Mouse (Mus musculus) gastrocnemius, postnatal 4 days (tissue): Measurements from ENCODE around the gene Ppib. TPM values are rescaled to one million over a fixed set of nuclear protein-coding genes. Genes with fewer than 3 reads are reported as not detected.

Experiments used
- DNase-seq, 2 experiments: peaks; one replicate each; pipeline ENCODE4 v3.0.0; 2021 to 2022; ENCODE audit warnings: low spot score in 2 of 2, mixed read lengths in 2 of 2
- total RNA-seq, 2 experiments: library from RNA; stranded (reverse); gene quantifications; 2 replicates each; pipeline ENCODE4 v1.2.3; 2021

Ppib gene
- total RNA-seq, 2 experiments from 2014 or later: 355 to 362 TPM

DNA sequence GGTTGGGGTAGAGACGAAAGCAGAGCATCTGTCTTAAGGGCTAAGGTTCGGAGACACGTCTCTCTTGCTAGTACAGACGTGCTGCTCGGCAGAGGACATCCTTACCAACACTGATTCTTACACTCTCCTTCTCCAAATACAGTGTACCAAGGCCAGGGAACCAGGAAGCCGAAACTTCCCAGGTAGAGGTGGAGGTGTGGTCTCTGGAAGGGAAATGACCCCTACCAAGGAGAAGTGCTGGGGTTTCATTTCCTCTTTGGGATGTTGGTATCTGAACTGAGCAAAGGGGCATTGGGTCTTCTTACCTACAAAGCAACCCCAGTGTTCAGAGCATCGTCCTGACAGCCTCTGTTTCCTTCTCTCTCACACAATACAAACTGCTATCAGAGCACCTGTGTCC lies 12.7 kb downstream of the Ppib start:
- DNase-seq: no peak

DNA sequence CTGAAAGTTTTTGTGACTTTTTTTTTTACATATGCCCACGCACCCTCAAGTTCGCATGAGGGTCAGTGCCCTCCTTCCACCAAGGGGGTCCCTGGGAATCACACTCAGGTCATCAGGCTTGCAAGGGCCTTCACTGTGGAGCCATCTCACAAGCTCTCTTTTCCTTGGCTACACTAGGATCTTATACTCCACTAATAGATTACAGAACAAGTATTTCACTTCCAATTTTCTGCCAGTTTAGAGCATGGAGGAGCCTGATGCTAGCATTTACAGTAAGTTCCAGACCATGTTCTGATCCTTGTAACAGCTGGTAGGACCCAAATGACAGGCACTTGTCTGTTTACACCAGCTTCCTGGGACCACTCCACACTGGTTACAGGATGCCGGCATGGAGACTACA lies 18.1 kb downstream of the Ppib start:
- DNase-seq: no peak

DNA sequence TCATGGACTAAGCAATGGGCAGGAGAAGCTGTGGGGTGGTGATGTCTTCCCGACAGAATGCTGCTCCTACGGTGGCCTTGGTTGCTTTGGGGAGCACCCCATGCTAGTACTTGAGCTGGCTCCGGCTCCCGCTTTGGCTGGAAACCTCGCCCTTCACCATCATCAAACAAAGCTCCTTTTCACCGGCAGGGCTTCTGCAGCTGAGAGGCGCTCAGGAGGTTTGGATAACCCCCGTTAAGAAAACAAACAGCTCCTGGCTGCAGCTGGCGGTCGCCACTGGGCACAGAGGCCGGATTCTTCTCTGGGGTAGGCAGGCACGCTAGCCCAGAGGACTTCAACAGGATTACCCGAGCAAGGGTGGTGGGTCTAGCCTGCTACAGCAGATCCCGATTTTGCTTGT lies 18.5 kb downstream of the Ppib start:
- DNase-seq: no peak

DNA sequence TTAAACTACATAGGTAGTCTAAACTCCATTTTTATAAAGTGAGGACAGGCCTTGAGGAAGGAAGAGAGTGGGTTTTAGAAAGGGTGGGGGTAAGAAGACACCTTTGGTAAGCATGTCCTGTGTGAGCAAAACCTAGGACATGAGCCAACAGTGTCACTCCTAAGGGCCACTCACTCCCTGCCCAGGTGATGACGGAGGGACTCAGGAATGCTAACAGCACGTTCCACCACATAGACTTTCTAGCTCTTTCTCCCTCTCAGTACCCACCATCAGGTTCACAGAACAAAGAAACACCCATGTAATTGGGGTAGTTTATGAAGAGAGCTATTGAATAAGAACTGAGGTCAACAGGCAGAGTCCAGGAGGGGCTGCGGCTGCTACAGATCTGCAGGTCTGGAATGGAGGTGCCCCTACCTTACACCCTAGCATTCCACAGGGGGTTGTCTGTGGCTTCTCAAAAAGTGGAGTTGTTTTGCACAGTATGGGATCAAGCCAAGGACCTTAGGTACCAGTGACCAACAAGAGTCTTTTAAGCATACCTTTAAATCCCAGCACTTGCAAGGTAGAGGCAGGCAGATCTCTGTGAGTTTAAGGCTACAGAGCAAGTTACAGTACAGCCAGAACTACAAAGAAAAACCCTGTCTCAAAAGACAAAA lies 20.9 kb downstream of the Ppib start:
- no peak for DNase-seq

DNA sequence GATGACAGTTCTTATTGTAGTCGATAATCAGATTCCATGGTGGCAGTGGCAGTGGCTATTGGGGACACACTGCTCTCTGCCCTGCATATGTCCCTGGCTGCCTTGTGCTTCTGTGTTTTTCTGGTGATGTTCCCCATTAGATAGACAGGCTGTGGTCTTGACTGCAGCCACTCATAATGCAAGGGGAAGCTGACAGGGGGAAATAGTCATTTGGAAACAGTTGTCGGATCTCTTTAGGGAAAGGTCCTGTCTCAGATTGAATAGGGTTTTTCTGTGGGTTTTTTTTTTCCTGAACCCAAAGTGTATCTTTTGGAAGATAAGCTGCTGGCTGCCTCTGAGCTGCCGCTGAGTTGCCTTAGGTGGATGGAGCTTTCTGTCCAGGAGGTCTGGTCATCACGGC lies 22.0 kb downstream of the Ppib start:
- no peak for DNase-seq

DNA sequence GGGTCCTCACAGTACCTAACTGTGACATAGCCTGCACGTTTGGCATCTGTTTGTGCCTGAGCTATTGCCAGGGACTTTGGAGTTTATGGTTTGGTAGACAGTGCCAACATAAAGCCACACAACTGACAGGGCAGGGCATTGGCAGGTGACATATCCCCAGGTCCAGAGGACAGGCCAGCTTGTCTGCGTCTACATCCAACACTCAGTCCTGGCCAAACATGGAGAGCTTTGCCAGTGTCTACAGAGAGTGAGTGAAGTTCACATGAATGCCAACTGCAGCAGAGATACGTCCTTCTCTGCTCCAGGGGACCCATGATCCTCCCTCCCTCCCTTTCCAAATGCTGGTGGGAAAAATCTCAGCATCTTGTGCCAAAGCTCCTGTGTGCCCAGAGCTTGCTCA lies 24.1 kb downstream of the Ppib start:
- DNase-seq: no peak

DNA sequence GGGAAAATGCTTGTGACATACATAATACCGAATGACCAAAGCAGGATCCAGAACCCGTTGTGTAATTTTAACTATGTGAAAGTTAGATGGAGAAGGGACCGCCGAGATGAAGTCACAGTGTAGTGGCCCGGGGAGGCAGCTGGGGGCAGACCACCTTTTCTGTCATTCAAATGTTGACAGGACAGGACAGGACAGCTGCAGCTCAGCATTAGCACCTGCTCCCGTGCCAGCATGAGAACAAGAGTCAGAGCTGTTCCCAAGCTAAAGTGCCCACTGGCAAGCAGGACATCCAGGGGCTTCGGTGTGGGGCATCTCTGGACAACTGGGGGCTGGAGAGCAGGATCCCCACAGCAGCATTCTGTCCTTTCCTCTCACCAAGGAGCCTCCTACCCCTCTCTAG lies 27.0 kb downstream of the Ppib start:
- no peak for DNase-seq

DNA sequence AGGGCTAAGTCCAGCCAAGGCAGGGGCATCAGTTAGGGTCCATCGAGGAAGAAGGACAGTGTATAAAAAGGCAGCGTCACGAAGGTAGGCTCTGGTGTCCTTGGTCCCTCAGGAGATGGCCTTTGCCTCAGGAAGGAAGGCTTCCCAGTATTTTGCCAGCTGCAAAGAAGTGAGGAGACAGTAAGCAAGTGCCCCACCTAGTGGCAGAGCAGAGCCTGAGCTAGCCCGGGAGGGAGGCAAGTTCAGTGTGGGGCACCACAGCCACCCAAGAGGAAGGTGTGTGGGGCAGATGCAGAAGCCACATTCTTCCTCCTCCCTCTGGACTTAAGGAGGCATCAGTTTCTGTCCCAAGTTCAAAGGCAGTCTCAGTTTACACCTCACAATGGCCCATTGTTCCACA lies 28.4 kb downstream of the Ppib start:
- DNase-seq: peak in 1 of 2 experiments; percentile 40

DNA sequence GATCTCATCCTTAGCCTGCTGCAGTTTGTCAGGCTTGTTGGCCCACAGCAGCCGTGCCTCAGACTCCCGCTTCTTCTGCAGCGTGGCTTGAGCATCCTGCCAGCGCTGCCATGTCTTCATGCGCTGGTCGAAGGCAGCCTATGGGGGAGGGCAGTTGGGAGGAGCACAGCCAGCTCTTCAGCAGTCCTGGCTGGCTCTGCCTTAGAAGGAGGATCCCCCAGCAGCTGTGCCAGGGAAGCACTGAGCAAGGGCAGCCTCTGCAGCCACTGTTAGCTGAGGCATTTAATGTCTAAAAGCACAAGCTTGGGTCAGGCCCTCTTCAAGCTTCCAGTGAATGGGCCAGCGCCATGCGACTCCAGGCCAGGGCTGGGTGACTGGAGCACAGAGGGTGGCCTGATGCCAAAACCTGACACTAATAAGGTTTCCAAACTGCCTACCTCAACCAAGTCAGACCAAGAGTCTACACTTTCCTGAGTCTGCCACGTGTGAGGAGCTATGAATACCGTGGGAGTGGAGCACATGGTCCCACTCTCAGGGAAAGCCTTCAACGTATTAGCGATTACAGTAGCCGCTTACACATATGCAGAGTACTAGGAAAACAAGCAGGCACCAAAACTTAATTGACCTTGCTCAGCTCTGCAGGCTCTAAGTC lies 30.7 kb downstream of the Ppib start:
- DNase-seq: no peak

DNA sequence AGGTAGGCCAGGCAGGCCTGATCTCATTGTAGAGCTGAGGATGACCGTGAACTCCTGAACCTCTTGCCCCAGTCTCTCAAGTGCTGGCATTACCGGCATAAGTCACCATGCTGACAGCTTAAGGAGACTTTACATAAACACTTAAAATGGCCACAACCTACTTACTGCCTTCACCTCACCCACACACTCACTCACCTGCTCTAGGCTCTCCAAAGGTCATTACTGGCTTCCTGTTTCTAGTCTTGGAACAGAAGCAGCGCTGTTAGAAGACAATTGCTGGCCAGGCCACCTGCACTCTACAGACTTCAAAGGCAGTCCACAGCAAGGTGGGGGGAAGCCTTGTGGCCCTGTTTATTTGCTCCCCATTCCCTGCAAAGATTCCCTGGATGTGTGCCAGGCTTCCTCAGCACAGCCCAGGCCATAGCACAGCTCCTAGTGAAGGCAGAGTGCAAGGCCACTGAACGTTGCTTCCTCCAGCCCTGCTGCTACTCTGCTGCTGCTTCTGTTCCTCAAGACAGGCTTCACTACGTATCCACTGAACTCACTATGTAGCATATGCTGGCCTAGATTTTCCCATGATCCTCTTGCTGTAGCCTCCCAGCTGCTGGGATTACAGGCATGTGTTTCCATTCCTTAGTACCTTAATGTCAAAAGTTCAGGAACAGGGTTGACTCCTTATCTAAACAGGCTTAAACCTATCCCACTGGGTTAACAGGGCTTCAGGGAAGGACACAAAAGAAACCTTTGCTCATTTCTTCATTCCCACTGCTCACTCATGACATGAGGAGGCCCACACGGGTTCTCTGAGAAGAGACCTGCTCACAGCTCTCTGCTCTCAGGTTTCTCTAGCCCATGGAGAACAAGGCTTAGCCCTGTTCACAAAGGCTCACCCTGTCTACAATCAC lies 31.6 kb downstream of the Ppib start:
- DNase-seq: no peak

DNA sequence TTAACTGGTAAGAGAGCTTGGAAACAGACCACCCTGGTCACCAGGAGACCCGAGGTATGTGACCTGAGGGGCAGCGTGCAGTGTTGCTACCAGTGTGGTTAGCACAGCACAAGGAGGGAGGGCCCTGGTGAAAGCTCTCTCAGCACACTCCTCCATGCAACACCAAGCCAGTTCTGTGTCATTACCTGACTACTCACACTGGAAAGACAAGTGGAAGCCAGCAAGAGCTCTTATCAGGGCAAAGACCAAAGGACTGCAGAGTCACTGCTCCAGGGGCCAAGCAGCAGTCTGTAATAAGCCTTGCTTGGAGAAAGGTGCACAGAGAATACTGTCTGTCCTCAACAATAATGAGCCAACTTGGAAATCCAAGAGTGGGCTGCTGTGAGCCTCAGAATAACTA lies 32.6 kb downstream of the Ppib start:
- DNase-seq: no peak

DNA sequence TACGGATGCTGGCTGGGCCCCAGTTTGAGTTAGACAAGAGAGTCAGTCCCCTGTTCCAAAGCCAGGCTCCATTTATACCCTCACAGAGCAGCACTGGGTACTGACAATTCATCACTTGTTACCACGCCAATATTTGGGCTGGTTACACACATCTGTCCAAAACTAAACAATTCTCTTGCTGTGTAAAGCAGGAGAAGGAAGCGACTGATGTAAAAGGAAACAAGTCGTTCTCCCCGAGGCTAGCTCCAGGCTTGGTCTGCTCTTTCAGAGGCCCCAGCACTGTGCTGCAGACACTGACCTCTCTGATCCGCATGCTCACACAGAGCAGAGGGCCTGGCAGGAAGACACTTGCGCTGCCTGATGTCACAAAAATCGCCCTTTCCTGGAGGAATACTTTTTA lies 41.6 kb downstream of the Ppib start:
- no peak for DNase-seq

DNA sequence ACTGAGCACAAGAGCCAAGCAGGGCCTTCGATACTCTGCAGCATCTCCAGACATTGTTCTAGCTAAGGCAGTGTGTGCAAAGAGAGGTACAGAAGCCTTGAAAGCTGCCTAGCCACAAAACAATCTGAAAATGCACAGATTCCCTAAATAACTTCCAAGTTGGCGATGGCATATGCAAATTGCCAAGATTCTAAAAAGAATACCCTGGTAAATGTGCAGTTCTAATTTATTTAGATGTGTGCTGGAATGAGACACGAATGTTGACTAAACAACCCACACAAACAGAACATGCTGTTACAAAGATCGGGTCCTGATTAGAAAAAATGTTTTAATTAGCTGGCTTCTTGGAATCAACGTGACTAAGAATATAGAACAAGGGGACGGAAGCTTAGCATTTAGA lies 42.6 kb downstream of the Ppib start:
- no peak for DNase-seq

DNA sequence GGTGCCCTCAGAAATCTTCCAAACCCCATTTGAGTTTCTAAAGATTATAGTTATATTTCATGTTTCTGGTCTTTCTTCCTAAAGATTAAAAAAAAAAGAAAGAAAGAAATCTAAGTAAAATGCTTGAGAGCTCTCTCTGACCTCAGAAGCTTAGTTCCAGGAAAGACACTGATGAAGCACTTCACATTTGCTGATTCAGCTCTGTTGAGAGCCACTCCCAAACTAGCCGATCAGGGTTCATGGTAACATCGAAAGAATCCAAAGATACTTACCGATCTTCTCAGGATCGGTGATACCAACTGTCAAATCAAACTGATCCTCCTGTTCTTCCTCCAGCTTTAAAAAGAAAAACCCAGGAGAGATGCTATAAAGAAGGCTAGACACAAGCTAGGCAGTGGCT lies 44.6 kb downstream of the Ppib start:
- DNase-seq: no peak

DNA sequence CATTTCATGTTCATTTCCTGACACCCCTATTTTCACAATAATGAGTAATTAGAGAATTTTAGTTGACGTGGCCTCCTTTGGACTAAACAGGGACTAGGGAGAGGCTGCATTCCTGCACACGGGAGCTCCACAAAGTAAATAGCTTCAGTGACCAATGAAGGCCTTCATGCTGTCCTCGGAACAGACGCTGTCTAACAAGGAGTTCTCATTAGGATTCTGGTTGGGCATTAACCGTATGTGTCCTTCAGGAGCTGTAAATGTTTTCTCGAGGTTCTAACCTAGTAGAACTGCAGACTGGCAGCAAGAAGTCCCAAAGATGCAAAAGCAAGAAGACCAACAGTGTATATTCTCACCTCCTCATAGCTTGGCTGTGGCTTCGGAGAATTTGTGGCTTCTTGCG lies 45.1 kb downstream of the Ppib start:
- DNase-seq: no peak

DNA sequence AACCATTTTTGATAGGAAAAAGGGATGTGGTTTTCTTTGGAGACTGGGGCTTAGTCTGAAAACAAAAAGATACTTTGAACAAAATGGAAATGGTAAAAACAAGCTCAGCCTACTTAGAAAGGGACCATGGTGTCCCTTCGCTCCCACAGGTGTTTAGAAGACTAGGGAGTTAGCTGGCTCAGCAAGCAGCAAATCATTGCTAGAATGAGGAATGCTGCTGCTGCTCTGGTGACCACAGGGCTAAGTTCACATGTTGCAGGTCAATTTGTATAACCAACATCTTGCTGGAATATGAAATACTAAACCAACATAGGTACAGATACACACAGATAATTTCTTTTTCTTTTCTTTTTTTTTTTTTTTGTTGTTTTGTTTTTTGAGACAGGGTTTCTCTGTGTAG lies 49.6 kb downstream of the Ppib start:
- DNase-seq: no peak

DNA sequence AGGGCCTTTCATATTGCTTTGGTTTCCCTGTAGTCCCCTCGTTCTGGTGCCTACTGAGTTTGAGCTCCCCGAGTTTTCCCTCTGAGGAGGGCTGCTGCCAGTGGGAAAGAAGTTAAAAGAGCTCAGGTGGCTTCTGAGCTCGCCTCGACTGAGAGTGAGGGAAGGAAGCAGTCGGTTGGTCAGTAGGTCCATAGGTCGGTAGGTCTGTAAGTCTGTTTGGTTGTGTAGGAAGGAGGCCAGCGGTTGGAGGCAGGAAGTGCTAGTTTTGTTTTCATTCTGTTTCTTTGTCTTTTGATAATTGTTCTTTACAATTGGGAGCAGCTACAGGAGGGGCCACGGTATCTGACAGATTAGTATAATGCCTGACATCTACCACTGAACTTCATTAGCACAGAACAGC lies 50.1 kb downstream of the Ppib start:
- no peak for DNase-seq

DNA sequence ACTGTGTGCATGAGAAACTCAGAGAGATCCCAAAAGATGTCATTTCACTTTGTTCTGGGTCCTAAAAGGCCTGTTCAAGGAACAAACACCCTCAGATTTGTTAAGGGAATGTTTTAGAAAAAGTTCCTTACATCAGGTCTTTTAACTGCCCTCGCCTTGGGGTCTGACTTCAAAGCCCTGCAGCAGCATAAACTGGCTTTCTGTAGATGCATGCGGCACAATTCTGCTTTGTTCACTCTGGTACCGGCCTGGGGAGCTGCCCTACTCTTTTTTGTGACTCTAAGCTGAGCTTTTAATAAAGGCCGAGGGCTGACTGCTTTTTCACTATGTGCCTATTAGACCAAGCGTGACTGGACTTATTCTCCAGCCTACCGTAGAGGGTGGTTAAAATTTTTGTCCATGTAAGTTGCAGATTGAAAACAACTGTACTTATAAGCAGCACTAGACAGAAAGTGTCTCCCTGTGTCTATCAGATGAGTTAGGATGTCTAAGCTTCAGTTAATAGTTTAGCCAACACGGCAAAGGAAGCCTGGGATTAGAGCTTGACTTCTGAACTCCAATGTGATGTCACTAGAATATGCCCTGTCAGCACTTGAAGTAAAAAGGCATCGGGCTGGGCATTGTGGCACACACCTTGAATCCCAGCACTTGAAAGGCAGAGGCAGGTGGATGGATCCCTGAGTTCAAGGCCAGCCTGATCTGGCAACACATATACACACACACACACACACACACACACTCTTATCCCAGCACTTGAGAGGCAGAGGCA lies 50.8 kb downstream of the Ppib start:
- DNase-seq: no peak

DNA sequence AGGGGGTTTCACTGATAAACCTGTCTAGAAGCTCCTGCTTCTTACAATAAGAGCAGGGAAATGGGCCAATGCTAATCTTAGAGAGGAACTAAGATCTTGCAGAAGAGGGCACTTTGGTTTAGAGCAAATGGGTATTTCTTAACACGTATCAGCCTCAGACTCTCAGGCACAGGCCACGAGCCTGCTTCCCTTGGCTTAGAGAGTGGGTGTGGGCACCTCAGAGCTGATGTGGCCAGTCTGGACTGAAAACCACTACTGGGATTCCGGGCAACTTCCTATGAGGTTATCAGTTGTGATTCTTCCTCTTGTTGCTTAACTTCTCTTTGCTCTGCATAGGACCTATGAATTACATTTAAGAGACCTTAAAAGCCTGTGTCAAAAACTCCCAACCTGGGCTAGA lies 54.3 kb downstream of the Ppib start:
- no peak for DNase-seq
